8 mouse cellular contexts compared by ENCODE assay signal in genomic region chr8:84980622-84981358, GRCm38 (mm10). TPM values are rescaled to one million over a fixed set of nuclear protein-coding genes. Genes with fewer than 3 reads are reported as not detected.
DNase-seq lines count a peak whose midpoint lies in the region; ATAC-seq and TF ChIP-seq lines count a peak whose summit lies in the region.

No protein-coding gene starts in this region.

- H3K4me1 ChIP-seq in CH12.LX (ENCODE audit: control insufficient read depth in 1 of 2, insufficient read depth in 2 of 2): peaks cover 29 to 49% of the 10 kb centered on the region in 2 experiments
- H3K4me1 ChIP-seq in heart, embryonic 14.5 days (ENCODE audit: control insufficient read depth in 2 of 2, insufficient read depth in 2 of 2, low read length in 2 of 2): peaks cover 41 to 58% of the 10 kb centered on the region in 2 experiments
- H3K4me1 ChIP-seq in kidney, postnatal 0 days (replicated peaks; ENCODE audit: insufficient read depth, low read length): peaks cover 55% of the 10 kb centered on the region

- no peak for TF ChIP-seq RAD21 in CH12.LX (IDR thresholded peaks at IDR 0.05; ENCODE audit: low read depth, low read length)

- TF ChIP-seq POLR2A in CH12.LX (IDR thresholded peaks at IDR 0.05; ENCODE audit: low read depth, low read length): peak; percentile 55; the same call in 1 of the 2 replicates

- no peaks in the 10 kb centered on the region for H3K27me3 ChIP-seq in CH12.LX (replicated peaks)
- no peaks in the 10 kb centered on the region for H3K27me3 ChIP-seq in heart, embryonic 14.5 days (ENCODE audit: control insufficient read depth, insufficient read depth, low read length)
- no peaks in the 10 kb centered on the region for H3K27me3 ChIP-seq in kidney, postnatal 0 days (ENCODE audit: insufficient read depth, low read length)
- no peaks in the 10 kb centered on the region for H3K27me3 ChIP-seq in splenic B cell, adult 2 months (ENCODE audit: control insufficient read depth, insufficient read depth, low read length, poor library complexity, severe bottlenecking)

- TF ChIP-seq EP300 in CH12.LX (IDR thresholded peaks at IDR 0.05; ENCODE audit: low read length): peak; percentile 66; the same call in 1 of the 2 replicates

- in situ Hi-C loops in CH12.LX (cut with MboI; ENCODE audit: low pct_ligation_motif_present, low pct_unique_long_range_greater_than_20kb, low sequenced_read_pairs): no loop called here

- 25% methylated on average over 11 of the region's 11 CpGs for WGBS in heart, embryonic 14.5 days
- WGBS in kidney, postnatal 0 days: 37% methylated on average over 11 of the region's 11 CpGs

- H3K79me2 ChIP-seq in CH12.LX (replicated peaks; ENCODE audit: control insufficient read depth, extremely low read depth, insufficient read depth, poor library complexity, severe bottlenecking): peaks cover 20% of the 10 kb centered on the region

- dilution Hi-C loops in CH12.LX (cut with MboI; ENCODE audit: extremely low pct_ligation_motif_present, extremely low pct_unique_long_range_greater_than_20kb, low sequenced_read_pairs): no loop called here

- H3K4me2 ChIP-seq in CH12.LX (ENCODE audit: insufficient read depth, low read depth, poor library complexity, severe bottlenecking): peak overlapping the region; percentile 55
- H3K4me2 ChIP-seq in heart, embryonic 14.5 days (ENCODE audit: low read length): peak overlapping the region; percentile 96
- H3K4me2 ChIP-seq in kidney, postnatal 0 days (ENCODE audit: low read length): peak overlapping the region; percentile 98

- H3K27ac ChIP-seq in CH12.LX (ENCODE audit: insufficient read depth, low read depth): peak overlapping the region; percentile 94
- peak overlapping the region in 1 of 2 experiments; percentile 89; a peak in 2 of 4 replicates for H3K27ac ChIP-seq in heart, embryonic 14.5 days (replicated peaks in 1 of 2; ENCODE audit: control insufficient read depth in 1 of 2, insufficient read depth in 1 of 2, low read depth in 2 of 2, low read length in 2 of 2)
- peak overlapping the region; percentile 96 for H3K27ac ChIP-seq in kidney, postnatal 0 days

- peak overlapping the region; percentile 51 to 94 (median 68) for H3K4me3 ChIP-seq in CH12.LX (replicated peaks in 1 of 3; ENCODE audit: low read depth in 2 of 3, low read length in 2 of 3, poor library complexity in 1 of 3)
- H3K4me3 ChIP-seq in heart, embryonic 14.5 days (ENCODE audit: control insufficient read depth in 1 of 2, insufficient read depth in 1 of 2, low read depth in 1 of 2, low read length in 2 of 2): 0 out of 4 replicates have a peak overlapping the region, but pooled peaks of 1 of the 2 experiments have one; percentile 62
- no peak overlapping the region for H3K4me3 ChIP-seq in kidney, postnatal 0 days (replicated peaks; ENCODE audit: low read depth, low read length)

- TF ChIP-seq CTCF in CH12.LX (conservative IDR thresholded peaks at IDR 0.05 in 1 of 2, IDR thresholded peaks at IDR 0.05 in 1 of 2; ENCODE audit: low read depth in 2 of 2, low read length in 2 of 2): no peak
- no peak for TF ChIP-seq CTCF in kidney, postnatal 0 days (IDR thresholded peaks at IDR 0.05; ENCODE audit: low read depth)

- H3K9ac ChIP-seq in CH12.LX (ENCODE audit: insufficient read depth, low read depth): peak overlapping the region; percentile 87
- peak overlapping the region; percentile 83 for H3K9ac ChIP-seq in heart, embryonic 14.5 days (ENCODE audit: low read length)
- H3K9ac ChIP-seq in kidney, postnatal 0 days (ENCODE audit: low read depth, low read length): 0 out of 2 replicates have a peak overlapping the region, but pooled peaks have one; percentile 58

- no peaks in the 10 kb centered on the region for H3K9me3 ChIP-seq in CH12.LX (replicated peaks; ENCODE audit: low read length)
- H3K9me3 ChIP-seq in heart, embryonic 14.5 days (ENCODE audit: control insufficient read depth, low read length): no peaks in the 10 kb centered on the region
- H3K9me3 ChIP-seq in kidney, postnatal 0 days (replicated peaks; ENCODE audit: low read length): no peaks in the 10 kb centered on the region

- no peak for ATAC-seq in heart, embryonic 14.5 days (ENCODE audit: insufficient number of reproducible peaks, insufficient read depth, low FRiP score, low read depth)
- no peak for ATAC-seq in kidney, postnatal 0 days (replicated peaks; ENCODE audit: low FRiP score, low read depth)
- ATAC-seq in megakaryocyte-erythroid progenitor cell, adult 5-6 weeks (replicated peaks; ENCODE audit: low FRiP score, low TSS enrichment, poor library complexity, severe bottlenecking): no peak

- peaks cover 6 to 8% of the 10 kb centered on the region in 2 experiments for H3K36me3 ChIP-seq in CH12.LX (replicated peaks in 1 of 2; ENCODE audit: control insufficient read depth in 1 of 2, insufficient read depth in 1 of 2, low read length in 1 of 2)
- no peaks in the 10 kb centered on the region for H3K36me3 ChIP-seq in heart, embryonic 14.5 days (ENCODE audit: control insufficient read depth, insufficient read depth, low read length)
- H3K36me3 ChIP-seq in kidney, postnatal 0 days (ENCODE audit: insufficient read depth, low read length): no peaks in the 10 kb centered on the region
- H3K36me3 ChIP-seq in splenic B cell, adult 2 months (ENCODE audit: control insufficient read depth, insufficient read depth, low read length, poor library complexity, severe bottlenecking): no peaks in the 10 kb centered on the region

- DNase-seq in 3T3-L1 (ENCODE audit: low read depth, low spot score) (peak; percentile 98), CH12.LX (ENCODE audit: extremely low read depth) (peak; percentile 89)
- DNase-seq in cerebellum, postnatal 10 days: peak; percentile 84 to 86
- DNase-seq in kidney, postnatal 0 days (ENCODE audit: low spot score): peak; percentile 81
- peak; percentile 94 for DNase-seq in lung, postnatal 10 days
- peak; percentile 76 for DNase-seq in splenic B cell, adult 2 months (ENCODE audit: low read depth, low spot score)

TF ChIP-seq in CH12.LX, 34 proteins besides CTCF, POLR2A, EP300 and RAD21 (continues in another document):
- TF ChIP-seq ZMIZ1 (IDR thresholded peaks at IDR 0.05; ENCODE audit: low read depth, low read length): peak; percentile 63; the same call in 1 of the 2 replicates
- peak; percentile 43; the same call in 1 of the 2 replicates for TF ChIP-seq ELF1 (IDR thresholded peaks at IDR 0.05; ENCODE audit: low read depth, low read length)
- TF ChIP-seq CHD2 (IDR thresholded peaks at IDR 0.05; ENCODE audit: low read length): peak; percentile 93
- TF ChIP-seq MYC (IDR thresholded peaks at IDR 0.05; ENCODE audit: low read depth, low read length): peak; percentile 90
- no peak for TF ChIP-seq USF2 (conservative IDR thresholded peaks at IDR 0.05; ENCODE audit: low read depth, low read length)
- TF ChIP-seq JUN (IDR thresholded peaks at IDR 0.05; ENCODE audit: insufficient read depth, low read depth, low read length): no peak
- peak; percentile 13; the same call in 1 of the 2 replicates for TF ChIP-seq SMC3 (IDR thresholded peaks at IDR 0.05; ENCODE audit: low read depth, low read length)
- 0 out of 2 replicates have a peak, but pooled peaks have one; percentile 47 for TF ChIP-seq MAFK (IDR thresholded peaks at IDR 0.05; ENCODE audit: insufficient replicate concordance, low read length)

RNA-seq across cellular contexts. Expression of gene Junb, which starts 2.3 kb away (rescaled TPM):
- total RNA-seq in CH12.LX (2012; rRNA removed) (226 and 342 TPM in 2 replicates), CH12.LX (2014; rRNA removed) (175 and 217 TPM in 2 replicates)
- 63.4 and 66.4 TPM in 2 replicates for polyA plus RNA-seq in CH12.LX (2012; ENCODE audit: insufficient read length, low read depth)
- polyA plus RNA-seq in heart, embryonic 14.5 days (2014; fragmentation: Nextera tagmentation; extraction: Ambion mirVana): 10.1 and 10.9 TPM in 2 replicates
- 22.7 and 27.7 TPM in 2 replicates for polyA plus RNA-seq in kidney, postnatal 0 days (2015; fragmentation: Nextera tagmentation; extraction: Ambion mirVana)
- 4.1 and 8.0 TPM in 2 replicates for total RNA-seq in megakaryocyte-erythroid progenitor cell, adult 5-6 weeks (2014; fragmentation: Nextera tagmentation)
- total RNA-seq in megakaryocyte-erythroid progenitor cell, adult 5-6 weeks (2017): 57.8 and 74.2 TPM in 2 replicates

RNA-seq across cellular contexts. Expression of gene Hook2, which starts 9.6 kb away (rescaled TPM):
- total RNA-seq in CH12.LX (2012; rRNA removed) (17.6 and 24.7 TPM in 2 replicates), CH12.LX (2014; rRNA removed) (7.1 TPM in 2 replicates)
- 9.8 and 11.7 TPM in 2 replicates for polyA plus RNA-seq in CH12.LX (2012; ENCODE audit: insufficient read length, low read depth)
- 5.0 and 5.1 TPM in 2 replicates for polyA plus RNA-seq in heart, embryonic 14.5 days (2014; fragmentation: Nextera tagmentation; extraction: Ambion mirVana)
- 30.2 and 32.0 TPM in 2 replicates for polyA plus RNA-seq in kidney, postnatal 0 days (2015; fragmentation: Nextera tagmentation; extraction: Ambion mirVana)
- 7.7 and 9.6 TPM in 2 replicates for total RNA-seq in megakaryocyte-erythroid progenitor cell, adult 5-6 weeks (2014; fragmentation: Nextera tagmentation)
- total RNA-seq in megakaryocyte-erythroid progenitor cell, adult 5-6 weeks (2017): 11.0 and 19.9 TPM in 2 replicates

RNA-seq across cellular contexts. Expression of gene Rnaseh2a, which starts 11.2 kb away (rescaled TPM):
- total RNA-seq in CH12.LX (2012; rRNA removed) (104 and 115 TPM in 2 replicates), CH12.LX (2014; rRNA removed) (71.6 and 76.2 TPM in 2 replicates)
- polyA plus RNA-seq in CH12.LX (2012; ENCODE audit: insufficient read length, low read depth): 83.1 and 88.1 TPM in 2 replicates
- 71.8 and 80.8 TPM in 2 replicates for polyA plus RNA-seq in heart, embryonic 14.5 days (2014; fragmentation: Nextera tagmentation; extraction: Ambion mirVana)
- 101 and 103 TPM in 2 replicates for polyA plus RNA-seq in kidney, postnatal 0 days (2015; fragmentation: Nextera tagmentation; extraction: Ambion mirVana)
- total RNA-seq in megakaryocyte-erythroid progenitor cell, adult 5-6 weeks (2014; fragmentation: Nextera tagmentation): 198 and 202 TPM in 2 replicates
- total RNA-seq in megakaryocyte-erythroid progenitor cell, adult 5-6 weeks (2017): 119 and 151 TPM in 2 replicates

RNA-seq across cellular contexts. Expression of gene Prdx2, which starts 11.4 kb away (rescaled TPM):
- total RNA-seq in CH12.LX (2012; rRNA removed) (218 and 231 TPM in 2 replicates), CH12.LX (2014; rRNA removed) (231 and 232 TPM in 2 replicates)
- 158 and 159 TPM in 2 replicates for polyA plus RNA-seq in CH12.LX (2012; ENCODE audit: insufficient read length, low read depth)
- 792 and 804 TPM in 2 replicates for polyA plus RNA-seq in heart, embryonic 14.5 days (2014; fragmentation: Nextera tagmentation; extraction: Ambion mirVana)
- 729 and 747 TPM in 2 replicates for polyA plus RNA-seq in kidney, postnatal 0 days (2015; fragmentation: Nextera tagmentation; extraction: Ambion mirVana)
- total RNA-seq in megakaryocyte-erythroid progenitor cell, adult 5-6 weeks (2014; fragmentation: Nextera tagmentation): 898 and 1,004 TPM in 2 replicates
- total RNA-seq in megakaryocyte-erythroid progenitor cell, adult 5-6 weeks (2017): 1,011 and 1,021 TPM in 2 replicates

RNA-seq across cellular contexts. Expression of gene Gm49661, which starts 11.6 kb away (rescaled TPM):
- total RNA-seq in CH12.LX (2012; rRNA removed) (1.8 and 3.1 TPM in 2 replicates), CH12.LX (2014; rRNA removed) (not detected in 2 replicates)
- not detected in 2 replicates for polyA plus RNA-seq in CH12.LX (2012; ENCODE audit: insufficient read length, low read depth)
- not detected in 2 replicates for polyA plus RNA-seq in heart, embryonic 14.5 days (2014; fragmentation: Nextera tagmentation; extraction: Ambion mirVana)
- polyA plus RNA-seq in kidney, postnatal 0 days (2015; fragmentation: Nextera tagmentation; extraction: Ambion mirVana): not detected in 2 replicates
- not detected in 2 replicates for total RNA-seq in megakaryocyte-erythroid progenitor cell, adult 5-6 weeks (2014; fragmentation: Nextera tagmentation)
- not detected in 2 replicates for total RNA-seq in megakaryocyte-erythroid progenitor cell, adult 5-6 weeks (2017)
